Mouse (Mus musculus) heart, adult 8-10 months (tissue): Measurements from ENCODE around the gene Kdm2b. TPM values are rescaled to one million over a fixed set of nuclear protein-coding genes. Genes with fewer than 3 reads are reported as not detected.

Experiments used
- DNase-seq: peaks from one replicate; pipeline ENCODE4 v3.0.0; 2022; ENCODE audit warnings: low spot score
- total RNA-seq, 4 experiments: library from RNA; stranded (reverse); gene quantifications; 2 replicates each; pipeline ENCODE4 v1.2.4; 2022

The Kdm2b gene
- total RNA-seq, 4 experiments from 2014 or later: 12.7 to 14.9 (median 14.4) TPM

- DNase-seq: no peak
Observed at GRCm38 (mm10) chr5:123011705-123012104, 22.1 kb upstream of the Kdm2b start.

DNA sequence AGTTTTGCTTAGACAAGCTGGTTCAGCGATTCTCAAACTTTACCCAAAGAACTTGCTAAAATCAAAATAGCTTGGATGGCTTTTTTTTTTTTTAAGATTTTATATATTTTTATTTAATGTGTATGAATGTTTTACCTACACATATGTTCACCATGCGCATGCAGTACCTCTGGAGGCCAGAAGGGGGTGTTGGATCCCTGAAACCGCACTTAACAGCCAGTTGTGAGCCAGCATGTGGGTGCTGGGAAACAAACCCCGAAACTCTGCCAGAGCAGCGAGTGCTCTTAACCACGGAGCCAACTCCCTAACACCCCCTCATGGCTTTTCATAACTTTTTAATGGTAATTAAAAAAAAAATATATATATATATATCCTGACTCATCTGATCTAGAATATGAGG is 21.2 kb upstream of the Kdm2b start:
- no peak for DNase-seq

- no peak for DNase-seq
Observed at GRCm38 (mm10) chr5:123009873-123010272, 20.2 kb upstream of the Kdm2b start.

DNA sequence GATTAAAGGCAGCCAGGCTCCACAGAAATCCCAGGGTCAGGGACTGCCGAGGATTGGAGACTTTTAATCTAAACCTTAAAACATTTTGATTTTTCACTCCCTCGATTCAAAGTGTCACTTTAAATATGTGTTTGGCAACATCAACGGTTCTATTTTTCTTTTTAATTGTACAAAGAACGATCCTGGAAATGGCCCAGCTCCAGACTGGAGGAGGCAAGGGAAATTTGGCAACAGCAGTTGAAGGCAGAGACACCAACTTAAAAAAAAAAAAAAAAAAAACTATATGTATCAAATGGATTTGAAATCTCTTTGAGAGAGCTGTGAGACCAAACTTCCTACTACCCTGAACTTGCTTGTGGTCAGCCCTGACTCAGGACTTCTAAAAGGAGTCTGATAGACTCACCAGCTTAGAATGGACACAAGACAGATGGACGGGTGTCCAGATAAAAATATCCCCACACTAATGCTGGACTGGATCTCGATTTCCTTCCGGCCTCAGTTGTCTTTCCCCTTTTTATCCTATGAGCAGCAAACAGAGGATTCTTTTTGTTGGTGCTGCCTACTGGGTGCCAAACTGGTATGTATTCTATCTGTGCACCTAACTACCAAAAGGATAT is 19.4 kb upstream of the Kdm2b start:
- DNase-seq: no peak

GRCm38 (mm10) chr5:123005716-123006592 is 16.3 kb upstream of the Kdm2b start:
- DNase-seq: no peak

- DNase-seq: no peak
Observed at GRCm38 (mm10) chr5:123000901-123001300, 11.3 kb upstream of the Kdm2b start.

DNA sequence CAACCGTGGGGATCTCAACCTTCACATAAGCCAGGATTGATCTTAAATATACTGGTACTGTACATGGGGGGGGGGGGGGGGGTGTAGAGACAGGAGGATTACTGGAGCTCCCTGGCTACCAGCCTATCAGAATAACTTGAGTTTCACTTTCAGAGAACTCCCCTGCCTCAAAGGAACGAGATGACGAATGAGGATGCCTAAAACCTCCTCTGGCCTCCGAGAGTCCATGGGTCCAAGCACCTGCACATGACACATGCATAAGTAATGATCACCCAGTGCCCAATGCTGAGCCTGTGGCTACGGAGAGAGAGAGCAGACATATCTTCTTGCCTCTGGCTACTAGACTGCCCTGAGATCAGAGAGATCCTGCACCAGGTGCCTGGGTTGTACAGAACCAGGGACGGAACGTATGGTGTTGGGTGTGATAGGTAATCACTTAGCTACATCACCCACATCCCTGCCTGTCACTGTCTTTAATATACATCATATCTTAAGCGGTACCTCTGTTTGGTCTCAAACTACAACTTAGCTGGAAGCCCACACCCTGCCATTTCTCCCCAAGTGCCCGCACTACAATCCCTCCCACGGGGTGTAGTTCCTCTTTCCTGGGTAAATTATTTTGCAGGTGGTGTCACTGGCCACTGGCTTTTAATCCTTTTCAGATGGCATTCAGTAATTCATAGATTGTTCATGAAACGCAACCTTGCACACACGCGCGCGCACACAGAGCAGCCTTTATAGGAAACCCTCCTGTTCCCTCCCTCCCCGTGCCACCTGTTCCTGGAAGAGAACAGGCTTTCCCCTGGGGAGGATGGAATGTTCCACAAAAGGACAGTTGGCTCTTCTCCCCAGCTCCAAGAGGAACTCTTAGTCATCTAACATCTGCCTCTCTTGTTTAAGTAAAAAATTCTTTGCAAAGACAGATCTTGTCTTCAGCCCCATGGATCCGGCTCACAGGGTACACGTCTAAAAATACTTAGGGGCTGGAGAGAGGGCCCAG is 7.9 kb upstream of the Kdm2b start:
- no peak for DNase-seq

GRCm38 (mm10) chr5:122994910-122995309 is 5.3 kb upstream of the Kdm2b start:
- DNase-seq: no peak

DNA sequence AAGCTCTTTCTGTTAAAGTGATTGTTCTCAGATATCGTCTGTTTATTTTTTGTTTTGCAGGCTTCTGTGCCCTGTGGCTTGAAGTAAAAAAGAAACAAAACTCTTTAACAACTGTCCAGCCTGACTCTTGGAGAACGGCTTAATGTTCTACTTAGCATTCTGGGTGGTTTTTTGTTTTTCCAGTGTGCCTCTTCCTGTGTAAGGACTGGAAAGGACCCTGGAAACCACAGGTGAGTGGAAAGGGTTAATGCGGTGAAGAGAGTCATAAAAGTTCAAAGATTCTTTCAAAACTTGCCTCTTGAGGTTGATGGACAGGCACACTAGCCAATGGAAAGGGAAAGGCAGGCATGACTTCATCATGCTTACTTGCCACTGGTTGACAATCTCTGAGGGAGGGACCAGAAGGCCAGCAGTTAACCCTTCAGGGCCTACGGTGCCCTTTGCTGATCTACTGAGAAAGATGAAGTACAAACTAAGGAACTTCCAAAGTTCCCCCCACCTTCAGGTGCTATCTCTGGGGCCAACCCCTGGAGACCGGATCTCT is 4.8 kb upstream of the Kdm2b start:
- DNase-seq: peak; percentile 88

- DNase-seq: no peak
Observed at GRCm38 (mm10) chr5:122993811-122994210, 4.2 kb upstream of the Kdm2b start.

GRCm38 (mm10) chr5:122991350-122992004 is 1.9 kb upstream of the Kdm2b start:
- no peak for DNase-seq

GRCm38 (mm10) chr5:122990411-122991160 is 963 bp upstream of the Kdm2b start:
- DNase-seq: no peak

DNA sequence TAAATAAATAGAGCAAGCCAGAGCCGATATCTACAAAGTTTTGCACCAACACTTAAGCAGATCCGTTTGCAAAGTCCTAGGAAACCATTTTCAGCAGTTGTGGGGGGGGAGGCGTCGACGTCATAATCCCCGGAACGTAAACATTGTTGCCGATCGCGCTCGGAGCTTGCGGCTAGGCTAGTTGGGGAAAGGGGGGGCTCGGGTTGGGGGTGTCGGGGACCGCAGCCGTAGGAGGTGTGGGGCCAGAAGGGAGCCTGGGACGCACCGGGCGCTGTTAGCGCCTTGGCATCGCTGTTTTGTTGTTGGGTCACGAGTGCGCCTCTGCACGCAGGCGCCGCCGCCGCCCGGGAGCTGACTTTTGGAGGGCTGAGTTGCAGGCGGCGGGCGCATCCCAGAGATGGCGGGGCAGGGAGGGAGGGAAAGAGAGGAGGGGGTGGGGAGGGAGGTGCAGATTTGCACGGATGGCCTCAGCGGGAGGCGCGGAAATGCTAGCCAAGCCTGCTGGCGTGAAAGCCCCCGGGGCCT is 560 bp downstream of the Kdm2b start:
- peak; percentile 70 for DNase-seq

DNA sequence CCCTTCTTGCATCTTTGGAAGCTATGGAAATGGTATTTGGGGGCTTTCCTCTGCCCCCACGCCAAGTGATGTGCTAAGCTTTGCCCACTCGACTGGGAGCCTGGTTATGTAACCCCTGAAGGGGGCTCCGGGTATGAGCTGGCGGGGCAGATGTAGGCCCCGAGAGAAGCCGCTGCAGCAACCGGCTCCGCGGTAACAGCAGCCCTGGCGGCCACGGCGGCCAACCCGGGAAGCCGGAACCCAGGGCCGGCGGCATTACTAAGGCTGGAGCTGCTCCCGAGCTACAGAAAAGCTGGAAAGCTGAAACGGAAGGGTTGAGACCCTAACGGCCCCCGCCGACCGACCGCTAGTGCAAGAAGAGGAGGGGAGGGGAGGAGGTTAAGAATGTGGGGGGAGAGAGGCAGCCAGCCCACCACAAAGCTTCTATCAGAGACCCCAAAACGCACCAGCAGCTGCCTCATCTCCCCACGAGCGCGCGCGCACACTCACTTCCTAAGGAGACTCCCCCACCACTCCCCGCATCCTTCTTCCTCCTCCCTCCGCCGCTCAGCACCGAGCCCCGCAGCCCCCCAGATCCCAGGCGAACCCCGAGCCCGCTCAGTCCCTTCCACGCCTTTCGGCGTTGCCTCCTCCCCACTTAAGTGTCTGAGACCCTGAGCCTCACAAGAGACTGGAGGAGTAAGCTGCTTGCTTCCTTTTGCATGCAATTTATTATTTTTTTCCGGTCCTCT is 1.4 kb downstream of the Kdm2b start:
- DNase-seq: no peak

DNA sequence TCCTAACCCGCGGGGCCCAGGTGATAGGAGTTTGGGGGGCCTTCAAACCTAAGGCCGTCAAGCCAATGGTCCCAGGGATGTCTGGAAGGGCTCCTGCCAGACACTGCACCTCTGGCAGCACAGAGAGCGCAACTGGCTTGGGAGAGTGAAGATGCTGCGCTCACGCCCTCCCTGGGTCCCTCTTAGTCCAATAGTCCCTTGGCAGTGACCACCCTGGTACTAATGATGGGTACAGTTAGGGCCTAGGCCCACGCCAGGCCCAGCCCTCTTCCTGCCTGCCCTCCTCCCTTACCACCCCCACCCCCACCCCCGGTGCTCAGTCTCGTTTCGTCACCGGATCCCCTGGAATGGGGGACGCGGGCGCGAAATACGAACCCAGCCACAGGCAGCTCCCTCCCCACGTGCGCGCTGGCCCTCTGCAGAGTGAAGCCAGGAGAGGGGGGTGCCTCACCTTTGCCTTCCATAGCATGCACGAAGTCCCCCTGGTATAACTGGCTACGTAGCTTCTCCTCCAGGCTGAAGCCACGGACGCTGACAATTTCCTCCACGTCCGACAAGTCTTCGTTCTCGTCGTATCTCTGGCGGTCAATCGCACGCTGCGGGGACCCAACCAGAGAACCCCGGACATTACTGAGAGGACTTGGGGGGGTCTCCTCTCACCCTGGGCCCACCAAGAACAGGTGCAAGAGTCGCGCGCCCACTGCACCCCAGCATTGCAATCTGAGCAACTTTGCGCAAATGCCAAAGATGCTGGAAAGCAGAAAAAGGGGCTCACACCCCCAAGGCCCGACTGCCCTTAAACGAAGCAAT is 2.2 kb downstream of the Kdm2b start:
- DNase-seq: no peak

DNA sequence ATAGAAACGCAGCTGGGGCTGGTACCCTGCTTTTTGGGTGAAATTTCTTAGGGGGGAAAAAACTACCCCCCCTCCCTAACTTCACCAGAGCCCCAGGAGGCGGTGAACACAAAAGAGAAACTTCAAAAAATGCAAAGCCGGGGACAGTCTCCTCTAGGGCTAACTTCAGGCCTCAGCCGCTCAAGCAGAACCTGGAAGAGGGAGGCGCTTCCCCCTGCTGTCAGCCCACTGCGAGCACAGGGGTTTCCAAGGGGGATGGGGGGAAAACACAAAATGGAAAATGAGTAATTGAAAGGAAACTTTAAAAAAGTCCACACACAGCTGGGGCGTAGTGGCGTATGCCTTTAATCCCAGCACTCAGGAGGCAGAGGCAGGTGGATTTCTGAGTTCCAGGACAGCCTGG is 3.5 kb downstream of the Kdm2b start:
- DNase-seq: no peak

GRCm38 (mm10) chr5:122985276-122985675 is 4.3 kb downstream of the Kdm2b start:
- DNase-seq: no peak

GRCm38 (mm10) chr5:122984483-122984882 is 5.1 kb downstream of the Kdm2b start:
- no peak for DNase-seq

DNA sequence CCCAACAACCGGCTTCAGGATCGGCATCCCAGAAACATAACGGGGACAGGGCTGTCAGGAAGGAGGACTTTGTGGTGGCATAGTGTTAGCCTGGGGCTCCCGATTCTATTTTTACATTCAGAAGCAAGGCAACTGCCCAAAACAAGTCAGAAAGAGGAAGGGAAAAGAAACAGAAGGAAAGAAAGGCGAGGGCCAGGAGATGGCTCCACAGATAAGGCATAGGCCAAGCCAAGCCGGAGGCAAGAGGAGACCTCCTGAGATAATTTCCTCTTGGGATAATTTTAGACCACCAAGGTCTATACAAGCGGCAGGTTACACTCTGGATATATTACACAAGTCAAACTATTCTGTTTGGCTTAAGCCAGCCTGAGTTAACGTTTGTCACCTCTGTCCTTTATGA is 10.7 kb downstream of the Kdm2b start:
- DNase-seq: no peak
